Mouse (Mus musculus) cerebellum, adult (tissue): Measurements from ENCODE around the gene 5530401A14Rik.

Experiments used
- ATAC-seq: cut with Nextera tagmentation; 2 replicates; pipeline ENCODE4 v1.9.2; 2017; ENCODE audit warnings: mild to moderate bottlenecking, moderate library complexity, mixed read lengths; ENCODE audit not compliant: insufficient number of reproducible peaks, low FRiP score, low TSS enrichment

The 5530401A14Rik gene

GRCm38 (mm10) chr11:81923626-81924025 is 63.2 kb downstream of the 5530401A14Rik start:
- no peak for ATAC-seq

DNA sequence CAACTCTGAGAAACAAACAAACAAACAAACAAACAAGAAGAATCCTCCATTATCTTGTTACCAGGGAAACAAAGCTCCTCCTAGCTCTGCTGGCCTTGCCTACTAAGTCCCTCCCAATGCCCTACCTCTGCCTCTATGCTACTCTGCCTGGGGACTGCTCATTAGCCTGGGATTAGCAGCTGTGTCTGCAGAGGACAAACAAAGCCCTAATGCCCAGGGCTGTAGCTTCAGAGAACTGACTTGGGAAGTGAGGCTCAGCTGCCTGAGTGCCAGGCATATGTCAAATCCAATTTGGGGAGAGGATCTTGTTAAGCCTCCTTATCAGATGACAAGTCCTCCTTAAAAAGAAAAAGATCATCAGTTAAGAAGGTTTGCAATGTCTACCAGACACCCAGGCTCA is 65.9 kb downstream of the 5530401A14Rik start:
- ATAC-seq, result no peak

DNA sequence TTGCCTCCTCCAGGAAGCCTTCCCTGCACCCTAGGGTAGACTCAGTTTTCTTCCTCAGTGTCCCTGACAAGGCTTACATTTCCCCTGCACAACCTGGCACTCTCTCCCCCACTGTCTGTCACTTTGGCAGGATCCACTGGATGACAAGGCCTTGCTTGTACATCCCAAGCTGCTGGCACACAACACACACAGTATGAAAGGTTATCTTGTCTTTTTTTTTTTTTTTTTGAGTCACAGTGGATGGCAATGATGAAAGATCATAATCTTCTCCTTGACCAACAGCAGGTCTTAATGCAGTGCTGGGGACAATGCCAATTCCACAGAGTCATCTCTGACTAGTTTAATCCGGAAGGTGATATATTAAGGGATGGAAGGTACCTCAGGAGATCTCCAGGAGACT is 77.0 kb downstream of the 5530401A14Rik start:
- ATAC-seq, result no peak

GRCm38 (mm10) chr11:81940988-81941387 is 80.5 kb downstream of the 5530401A14Rik start:
- no peak for ATAC-seq

DNA sequence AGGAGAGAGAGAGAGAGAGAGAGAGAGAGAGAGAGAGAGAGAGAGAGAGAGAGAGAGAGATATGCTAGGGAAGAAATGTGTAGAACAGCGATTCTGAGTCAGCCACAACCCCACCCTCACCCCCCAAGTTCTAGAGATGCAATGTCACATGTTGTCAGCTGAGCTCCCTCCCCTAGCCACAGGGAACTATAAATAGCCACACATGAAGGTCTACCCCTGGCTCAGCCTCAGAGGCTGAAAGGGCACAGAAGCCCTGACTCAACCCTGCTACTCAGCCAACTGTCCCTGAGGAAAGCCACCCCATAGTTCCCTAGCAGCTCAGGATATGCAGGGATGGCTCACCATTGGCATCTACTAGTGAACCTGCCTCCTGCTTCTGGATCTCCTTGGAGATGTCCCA is 81.7 kb downstream of the 5530401A14Rik start:
- ATAC-seq, result no peak
